Mouse (Mus musculus) neural tube, embryonic 13.5 days (tissue): Measurements from ENCODE around the gene Ifih1. TPM values are rescaled to one million over a fixed set of nuclear protein-coding genes. Genes with fewer than 3 reads are reported as not detected.

Experiments
- ATAC-seq: fragments of 200-750 bp; cut with Nextera tagmentation; 2 replicates; pipeline ENCODE4 v1.8.0; 2017; ENCODE audit warnings: low read depth, mild to moderate bottlenecking, moderate TSS enrichment, moderate library complexity
- H3K27ac ChIP-seq: fragments of 300-500 bp; sonication (generic); replicated peaks from 2 replicates; pipeline ENCODE4 v1.5.1; 2015; ENCODE audit warnings: moderate library complexity, mild to moderate bottlenecking, inconsistent platforms
- H3K27me3 ChIP-seq: fragments of 300-500 bp; sonication (generic); 2 replicates; pipeline ENCODE4 v1.6.1; 2015; ENCODE audit warnings: mild to moderate bottlenecking, inconsistent platforms
- H3K36me3 ChIP-seq: fragments of 300-500 bp; sonication (generic); 2 replicates; pipeline ENCODE4 v1.6.1; 2015; ENCODE audit warnings: mild to moderate bottlenecking, inconsistent platforms
- H3K4me1 ChIP-seq: fragments of 300-500 bp; sonication (generic); replicated peaks from 2 replicates; pipeline ENCODE4 v1.6.1; 2015; ENCODE audit warnings: inconsistent platforms
- H3K4me2 ChIP-seq: fragments of 300-500 bp; sonication (generic); 2 replicates; pipeline ENCODE4 v1.6.1; 2015; ENCODE audit warnings: inconsistent platforms, mild to moderate bottlenecking, moderate library complexity
- H3K4me3 ChIP-seq: fragments of 300-500 bp; sonication (generic); 2 replicates; pipeline ENCODE4 v1.5.1; 2015; ENCODE audit warnings: mild to moderate bottlenecking, inconsistent platforms
- H3K9ac ChIP-seq: fragments of 300-500 bp; sonication (generic); 2 replicates; pipeline ENCODE4 v1.6.1; 2015; ENCODE audit warnings: moderate library complexity, mild to moderate bottlenecking, inconsistent platforms
- H3K9me3 ChIP-seq: fragments of 300-500 bp; sonication (generic); 2 replicates; pipeline ENCODE4 v1.6.1; 2016; ENCODE audit warnings: inconsistent platforms
- WGBS: fragments of 180-500 bp; shearing (Covaris S2); methylation state at CpG from one replicate; pipeline ENCODE4 v1.1.7; 2015; 5-methylcytosine and 5-hydroxymethylcytosine counted together
- polyA plus RNA-seq: library from polyadenylated mRNA; unstranded; fragments of >200 nt; fragmentation: Nextera tagmentation; extraction: Ambion mirVana; gene quantifications from 2 replicates; pipeline ENCODE4 v1.2.1, GENCODE M21; 2015

Ifih1 gene
- polyA plus RNA-seq, 1 experiment from 2014 or later, result 0.77 TPM

DNA sequence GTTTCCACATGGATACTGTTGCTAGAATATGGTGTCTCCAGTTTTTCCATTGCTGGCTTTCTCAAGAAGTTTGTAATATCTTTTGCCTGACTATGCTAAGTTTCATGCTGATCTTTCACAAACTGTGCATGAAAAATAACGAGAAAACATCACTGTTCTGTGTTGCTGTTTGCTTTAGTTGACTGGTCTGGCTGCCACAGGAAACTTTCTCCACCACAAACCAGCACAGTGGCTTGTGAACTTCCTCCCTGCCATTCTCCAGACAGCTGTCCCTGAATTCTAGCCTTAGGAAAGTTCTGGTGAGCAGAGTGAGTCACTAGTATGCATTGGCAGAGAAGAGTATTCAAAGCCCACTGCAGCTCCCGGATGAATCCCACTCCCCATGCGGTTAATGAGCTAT is 71.1 kb downstream of the Ifih1 start:
- no peaks in the 10 kb centered on the region for H3K9me3 ChIP-seq
- no peak overlapping the region for H3K9ac ChIP-seq
- no peaks in the 10 kb centered on the region for H3K27me3 ChIP-seq
- ATAC-seq, result no peak
- H3K36me3 ChIP-seq, result no peaks in the 10 kb centered on the region
- 78% methylated on average over 3 of the region's 3 CpGs for WGBS
- H3K4me3 ChIP-seq, result no peak overlapping the region
- H3K27ac ChIP-seq, result no peak overlapping the region
- H3K4me1 ChIP-seq, result no peaks in the 10 kb centered on the region
- H3K4me2 ChIP-seq, result no peak overlapping the region

DNA sequence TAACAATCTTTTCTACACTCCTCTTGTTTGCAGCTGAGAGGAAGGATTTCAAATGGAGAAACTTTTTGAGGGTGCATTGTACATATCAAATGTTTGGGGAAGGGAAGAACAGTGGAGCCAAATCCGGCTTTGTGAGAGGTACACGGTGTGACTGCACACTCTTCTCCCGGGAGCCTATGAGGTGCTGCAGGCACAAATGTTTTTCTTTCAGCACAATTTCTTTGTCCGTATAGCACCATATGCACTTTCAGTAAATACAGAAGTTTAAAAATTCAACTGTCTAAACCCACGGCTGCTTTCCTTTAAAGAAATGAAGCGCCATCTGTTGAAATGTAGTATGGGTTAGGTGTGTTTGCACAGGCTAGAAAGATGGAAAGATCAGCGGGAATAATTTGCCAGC is 71.8 kb downstream of the Ifih1 start:
- H3K27me3 ChIP-seq, result no peaks in the 10 kb centered on the region
- H3K9me3 ChIP-seq, result no peaks in the 10 kb centered on the region
- no peaks in the 10 kb centered on the region for H3K36me3 ChIP-seq
- no peaks in the 10 kb centered on the region for H3K4me1 ChIP-seq
- no peak overlapping the region for H3K9ac ChIP-seq
- no peak overlapping the region for H3K4me2 ChIP-seq
- H3K27ac ChIP-seq, result no peak overlapping the region
- 89% methylated on average over 7 of the region's 7 CpGs for WGBS
- no peak overlapping the region for H3K4me3 ChIP-seq
- ATAC-seq, result no peak

DNA sequence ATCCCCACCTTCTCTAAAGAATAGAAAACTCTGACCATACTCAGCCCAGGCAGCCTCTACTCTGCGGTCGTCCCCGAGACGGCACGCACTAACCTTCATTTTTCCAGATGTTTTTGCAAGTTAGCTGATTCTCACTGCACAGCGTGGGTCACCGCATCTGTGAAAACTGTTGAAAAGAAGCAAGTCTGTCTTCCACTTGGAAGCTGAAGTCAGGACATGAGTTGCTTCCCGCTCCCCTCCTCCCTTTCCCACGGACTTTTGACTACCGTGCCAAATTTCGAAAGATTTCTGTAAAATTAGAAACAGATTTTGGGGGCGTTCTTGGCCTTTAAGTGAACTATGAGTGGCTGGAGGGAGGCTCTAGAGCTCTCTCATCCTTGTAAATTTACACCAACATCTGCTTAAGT is 72.3 kb downstream of the Ifih1 start, which contains the start of gene Fap:
Gene Fap (minus strand): TSS at position 323 of the 407 bp plus-strand sequence.
- Histone ChIP-seq H3K9ac (no peak within 1 kb of the TSS), H3K36me3 (no peaks in the 10 kb centered on the region), H3K4me3 (no peak within 1 kb of the TSS), H3K4me2 (0 out of 2 replicates have a peak within 1 kb of the TSS, but pooled peaks have one; percentile 0), H3K27ac (no peak within 1 kb of the TSS), H3K4me1 (no peaks in the 10 kb centered on the region), H3K27me3 (no peaks in the 10 kb centered on the region), H3K9me3 (no peaks in the 10 kb centered on the region)
- 76% methylated on average over 12 of the region's 12 CpGs for WGBS
- ATAC-seq, result no peak

DNA sequence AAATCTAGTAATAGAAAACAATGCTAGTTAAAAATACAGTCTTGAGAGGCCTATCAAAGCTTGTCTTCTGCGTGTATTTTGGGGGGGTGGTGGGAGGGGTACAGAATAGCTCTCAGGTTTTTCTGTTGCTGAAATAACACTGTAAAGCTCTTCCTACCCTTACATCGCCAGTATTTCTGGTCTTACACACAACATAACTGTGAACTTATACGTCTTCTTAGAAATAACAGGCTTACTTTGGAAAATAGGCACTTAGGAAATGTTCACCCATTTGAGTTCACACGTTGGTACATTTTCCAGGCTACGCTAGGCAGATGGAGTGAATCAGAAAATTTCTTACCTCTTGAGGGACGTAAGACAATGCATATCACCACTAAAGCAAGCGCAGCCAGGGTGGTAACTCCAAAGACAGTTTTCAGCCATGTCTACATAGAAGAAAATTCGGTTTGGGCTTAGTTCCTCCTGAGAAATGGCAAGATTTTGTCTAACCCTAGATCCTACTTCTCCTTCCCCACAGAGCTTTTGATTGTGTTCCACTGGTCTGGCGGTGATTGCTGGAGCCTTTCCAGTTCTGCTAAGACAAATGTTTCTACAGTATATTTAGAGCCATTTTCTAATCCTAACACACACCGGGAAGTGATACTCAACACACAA is 72.8 kb downstream of the Ifih1 start:
- Histone ChIP-seq H3K27me3 (no peaks in the 10 kb centered on the region), H3K4me1 (no peaks in the 10 kb centered on the region), H3K4me3 (no peak overlapping the region), H3K27ac (no peak overlapping the region), H3K4me2 (0 out of 2 replicates have a peak overlapping the region, but pooled peaks have one; percentile 0), H3K9ac (no peak overlapping the region), H3K36me3 (no peaks in the 10 kb centered on the region), H3K9me3 (no peaks in the 10 kb centered on the region)
- 81% methylated on average over 10 of the region's 10 CpGs for WGBS
- no peak for ATAC-seq

DNA sequence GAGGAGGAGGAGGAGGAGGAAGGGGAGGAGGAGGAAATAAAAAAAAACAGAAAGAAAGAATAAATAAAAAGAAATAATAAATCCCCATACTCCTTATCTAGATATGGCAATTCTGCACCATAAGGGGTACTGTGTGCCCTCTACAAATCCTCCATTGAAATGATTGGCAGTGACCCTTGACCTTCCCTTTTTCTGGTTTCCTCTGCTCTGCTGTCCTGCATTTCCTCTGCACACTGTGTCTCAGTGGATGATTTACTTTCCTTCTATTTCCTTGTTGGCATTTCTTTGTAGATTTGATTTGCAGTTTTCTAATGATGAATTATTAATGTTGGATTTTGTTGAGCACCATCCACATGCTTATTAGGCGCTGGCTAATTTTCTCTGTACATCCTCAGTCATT is 81.4 kb downstream of the Ifih1 start:
- no peaks in the 10 kb centered on the region for H3K9me3 ChIP-seq
- H3K27me3 ChIP-seq, result no peaks in the 10 kb centered on the region
- no peak overlapping the region for H3K9ac ChIP-seq
- no peak overlapping the region for H3K4me2 ChIP-seq
- 93% methylated on average over 1 of the region's 1 CpGs for WGBS
- H3K27ac ChIP-seq, result no peak overlapping the region
- H3K36me3 ChIP-seq, result no peaks in the 10 kb centered on the region
- H3K4me3 ChIP-seq, result no peak overlapping the region
- no peak for ATAC-seq
- H3K4me1 ChIP-seq, result no peaks in the 10 kb centered on the region

DNA sequence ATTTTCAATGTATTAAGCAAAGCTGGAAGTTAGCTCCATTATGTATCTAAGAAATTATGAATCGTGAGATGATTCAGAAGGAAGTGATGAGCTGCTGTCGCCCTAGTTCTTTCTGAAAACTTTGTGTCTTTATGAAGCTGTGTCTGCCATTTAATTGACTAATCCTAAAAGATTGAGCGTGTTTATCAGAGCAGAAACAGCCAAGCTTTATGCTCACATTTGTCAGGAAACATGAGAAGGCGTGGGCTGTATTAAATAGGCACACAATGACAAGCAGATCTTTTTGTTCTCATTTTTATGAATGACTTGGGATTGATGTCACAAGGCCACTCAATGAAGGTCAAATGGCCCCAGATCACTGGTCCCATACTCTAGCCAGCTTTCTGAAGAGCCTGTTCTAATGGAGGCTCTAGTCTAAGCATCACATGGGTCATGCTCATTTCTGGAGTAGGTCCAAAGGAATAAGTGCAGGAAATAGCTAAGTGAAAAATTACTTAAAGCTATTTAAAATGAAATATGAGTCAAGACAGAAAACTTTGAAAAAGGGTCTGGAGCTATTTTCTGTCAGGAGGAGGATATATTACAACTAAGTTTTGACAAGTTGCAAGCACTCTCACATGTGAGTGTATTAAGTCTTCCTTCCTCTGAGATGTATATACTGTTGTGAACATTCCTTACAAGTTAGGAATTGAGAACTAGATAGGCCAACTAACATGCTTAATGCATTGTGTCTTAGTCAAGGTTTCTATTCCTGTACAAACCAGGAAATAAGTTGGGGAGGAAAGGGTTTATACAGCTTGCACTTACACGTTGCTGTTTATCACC is 83.2 kb downstream of the Ifih1 start:
- H3K36me3 ChIP-seq, result no peaks in the 10 kb centered on the region
- no peaks in the 10 kb centered on the region for H3K27me3 ChIP-seq
- WGBS, result 78% methylated on average over 5 of the region's 5 CpGs
- no peaks in the 10 kb centered on the region for H3K9me3 ChIP-seq
- no peaks in the 10 kb centered on the region for H3K4me1 ChIP-seq
- ATAC-seq, result no peak
- H3K4me2 ChIP-seq, result no peak overlapping the region
- H3K27ac ChIP-seq, result no peak overlapping the region
- H3K9ac ChIP-seq, result no peak overlapping the region
- no peak overlapping the region for H3K4me3 ChIP-seq

DNA sequence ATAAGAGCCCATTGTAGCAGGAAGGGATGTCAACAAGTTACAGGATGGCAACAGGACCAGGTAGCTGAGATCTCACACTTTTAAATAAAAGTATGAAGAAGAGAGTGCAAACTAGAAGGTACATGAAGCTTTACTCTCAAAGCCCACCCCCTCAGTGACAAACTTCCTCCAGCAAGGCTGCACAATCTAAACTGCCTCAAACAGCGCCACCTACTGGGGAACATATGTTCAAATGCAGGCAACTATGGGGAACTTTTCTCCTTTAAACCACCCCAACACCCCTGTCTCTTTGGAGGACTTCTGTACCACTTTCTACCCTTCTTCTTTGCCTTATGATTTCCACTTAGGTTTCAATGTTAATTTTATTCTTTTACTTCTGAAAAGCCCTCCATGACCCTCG is 88.6 kb downstream of the Ifih1 start:
- Histone ChIP-seq H3K27me3 (no peaks in the 10 kb centered on the region), H3K36me3 (no peaks in the 10 kb centered on the region), H3K4me2 (no peak overlapping the region), H3K9ac (no peak overlapping the region), H3K4me3 (no peak overlapping the region), H3K9me3 (no peaks in the 10 kb centered on the region), H3K4me1 (no peaks in the 10 kb centered on the region), H3K27ac (no peak overlapping the region)
- WGBS, result 77% methylated on average over 2 of the region's 2 CpGs
- ATAC-seq, result no peak

DNA sequence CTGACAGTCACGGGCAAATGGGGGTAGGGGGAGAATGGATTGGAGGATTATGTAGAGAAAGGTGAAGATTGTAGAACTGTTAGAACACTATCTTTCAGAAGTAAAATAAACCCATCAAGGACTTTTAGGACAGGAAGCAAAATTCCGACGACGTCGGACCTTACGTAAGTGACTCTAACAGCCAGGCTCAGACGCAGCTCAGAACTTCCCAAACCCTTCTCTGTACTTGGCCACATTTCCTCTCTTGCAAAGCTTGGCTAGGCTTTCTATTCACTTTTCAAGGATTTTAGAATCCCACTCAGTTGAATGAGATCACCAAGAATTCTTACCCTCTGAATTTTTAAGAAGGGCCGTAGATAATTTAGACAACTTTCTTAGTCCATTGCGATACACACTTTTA is 89.7 kb downstream of the Ifih1 start:
- no peaks in the 10 kb centered on the region for H3K4me1 ChIP-seq
- no peaks in the 10 kb centered on the region for H3K9me3 ChIP-seq
- H3K27me3 ChIP-seq, result no peaks in the 10 kb centered on the region
- ATAC-seq, result no peak
- H3K4me3 ChIP-seq, result no peak overlapping the region
- no peaks in the 10 kb centered on the region for H3K36me3 ChIP-seq
- no peak overlapping the region for H3K27ac ChIP-seq
- H3K9ac ChIP-seq, result no peak overlapping the region
- WGBS, result 97% methylated on average over 9 of the region's 9 CpGs
- no peak overlapping the region for H3K4me2 ChIP-seq

DNA sequence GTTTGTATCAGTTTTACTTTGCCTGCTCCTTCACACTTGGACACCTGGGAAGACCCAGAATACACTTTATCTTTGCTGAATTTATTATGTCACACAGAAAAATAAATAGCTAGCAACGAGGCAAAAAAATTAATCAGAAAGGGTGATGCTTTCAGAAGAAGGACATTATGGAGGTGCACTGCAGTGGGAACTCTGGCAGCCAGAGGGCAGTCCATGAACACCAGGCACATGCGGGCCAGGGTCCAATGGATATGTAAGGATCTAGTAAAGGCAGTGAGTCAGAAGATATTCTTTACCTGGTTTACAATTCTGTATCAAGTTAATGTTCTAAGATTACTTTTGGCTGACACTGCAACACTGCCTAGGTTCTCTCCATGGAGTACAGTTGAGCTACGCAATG is 96.4 kb downstream of the Ifih1 start:
- Histone ChIP-seq H3K9ac (no peak overlapping the region), H3K36me3 (no peaks in the 10 kb centered on the region), H3K4me1 (no peaks in the 10 kb centered on the region), H3K9me3 (no peaks in the 10 kb centered on the region), H3K4me2 (no peak overlapping the region), H3K27ac (no peak overlapping the region), H3K27me3 (no peaks in the 10 kb centered on the region), H3K4me3 (no peak overlapping the region)
- ATAC-seq, result no peak
- 86% methylated on average over 3 of the region's 3 CpGs for WGBS

DNA sequence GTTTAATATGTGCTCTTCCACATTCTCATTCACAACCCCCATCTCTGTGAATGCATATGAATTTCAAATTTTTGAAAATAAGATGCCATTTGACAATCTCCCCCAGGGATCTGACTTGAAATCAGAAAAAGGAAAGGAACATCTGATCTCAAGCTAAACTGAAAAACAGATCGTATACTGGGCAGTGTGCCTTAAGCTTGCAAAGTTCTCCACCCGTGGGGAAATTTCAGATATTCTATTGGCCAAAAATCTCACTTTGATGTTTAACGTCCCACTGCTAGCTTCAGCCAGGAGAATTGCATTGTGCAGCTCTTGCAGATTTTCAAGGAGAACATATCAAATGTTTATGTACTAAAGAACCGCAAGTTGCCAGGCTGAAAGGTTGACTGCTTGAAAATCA is 96.9 kb downstream of the Ifih1 start:
- Histone ChIP-seq H3K27ac (no peak overlapping the region), H3K4me2 (no peak overlapping the region), H3K27me3 (no peaks in the 10 kb centered on the region), H3K4me1 (no peaks in the 10 kb centered on the region), H3K4me3 (no peak overlapping the region), H3K36me3 (no peaks in the 10 kb centered on the region), H3K9ac (no peak overlapping the region), H3K9me3 (no peaks in the 10 kb centered on the region)
- no peak for ATAC-seq
- 83% methylated on average over 4 of the region's 4 CpGs for WGBS

DNA sequence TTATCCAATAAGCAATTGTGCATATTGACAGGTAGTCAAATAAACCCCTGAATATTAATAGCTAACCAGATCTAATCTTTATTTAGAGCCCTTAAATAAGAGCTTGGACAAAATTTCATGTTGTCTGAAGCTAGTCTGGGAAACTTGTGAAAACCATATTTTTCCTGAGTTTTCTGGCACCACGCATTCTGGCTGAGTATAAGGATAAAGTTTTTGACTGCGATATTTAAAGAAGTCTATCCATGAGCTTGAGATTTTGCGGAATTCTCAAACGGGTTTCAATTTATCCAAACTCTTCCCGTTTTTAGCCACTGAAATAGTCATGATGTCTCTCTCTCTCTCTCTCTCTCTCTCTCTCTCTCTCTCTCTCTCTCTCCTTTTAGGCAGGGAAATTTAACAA is 98.0 kb downstream of the Ifih1 start:
- no peaks in the 10 kb centered on the region for H3K36me3 ChIP-seq
- H3K27me3 ChIP-seq, result no peaks in the 10 kb centered on the region
- no peak overlapping the region for H3K4me2 ChIP-seq
- 93% methylated on average over 5 of the region's 5 CpGs for WGBS
- ATAC-seq, result no peak
- H3K4me3 ChIP-seq, result no peak overlapping the region
- H3K4me1 ChIP-seq, result no peaks in the 10 kb centered on the region
- H3K27ac ChIP-seq, result no peak overlapping the region
- no peaks in the 10 kb centered on the region for H3K9me3 ChIP-seq
- H3K9ac ChIP-seq, result no peak overlapping the region
